ENCODE assay signal across 8 mouse cellular contexts in genomic region chr8:121262728-121263389, GRCm38 (mm10).
DNase-seq lines count a peak whose midpoint lies in the region; ATAC-seq and TF ChIP-seq lines count a peak whose summit lies in the region.

No protein-coding gene starts in this region.

- WGBS in lung, adult 2 months, result 24% methylated on average over 21 of the region's 21 CpGs
- 81% methylated on average over 21 of the region's 21 CpGs for WGBS in hindbrain, embryonic 13.5 days

- no peaks in the 10 kb centered on the region for H3K36me3 ChIP-seq in hindbrain, embryonic 13.5 days

- H3K27me3 ChIP-seq in hindbrain, embryonic 13.5 days, result peaks cover 20% of the 10 kb centered on the region; the same call in 1 of the 2 replicates

- no peak overlapping the region for H3K4me2 ChIP-seq in hindbrain, embryonic 13.5 days

- ATAC-seq in hindbrain, embryonic 13.5 days (ENCODE audit: low FRiP score), result no peak

- no peak for TF ChIP-seq CTCF in lung, adult 2 months (IDR thresholded peaks at IDR 0.05; ENCODE audit: insufficient read depth, low read length)

- TF ChIP-seq POLR2A in lung, adult 2 months (IDR thresholded peaks at IDR 0.05; ENCODE audit: borderline replicate concordance, extremely low read depth, low read depth, low read length), result no peak; the same call in 1 of the 2 replicates

- H3K9ac ChIP-seq in hindbrain, embryonic 13.5 days, result no peak overlapping the region

- H3K4me1 ChIP-seq in lung, adult 2 months (ENCODE audit: control insufficient read depth, insufficient read depth, low read length), result peaks cover 12% of the 10 kb centered on the region; the same call in 1 of the 2 replicates
- H3K4me1 ChIP-seq in hindbrain, embryonic 13.5 days (replicated peaks), result peaks cover 23% of the 10 kb centered on the region; the same call in 1 of the 2 replicates

- intact Hi-C loops in left cerebral cortex, postnatal 36 days (cut with DNase I), result no loop called here

- DNase-seq in adrenal gland, postnatal 14 days, result peak; percentile 62
- peak; percentile 82 for DNase-seq in fibroblast of lung, adult 2 months (ENCODE audit: low read depth)
- DNase-seq in kidney, adult 11 months, result peak; percentile 79
- DNase-seq in lung, adult 2 months, result peak; percentile 46
- no peak for DNase-seq in testis, postnatal 10 days (ENCODE audit: low spot score)
- no peak for DNase-seq in left cerebral cortex, postnatal 36 days (ENCODE audit: low spot score in 2 of 2)
- no peak for DNase-seq in cerebellum, postnatal 4 days (ENCODE audit: low spot score in 2 of 2)

- no peak overlapping the region for H3K27ac ChIP-seq in hindbrain, embryonic 13.5 days

- H3K9me3 ChIP-seq in hindbrain, embryonic 13.5 days, result no peaks in the 10 kb centered on the region

- H3K4me3 ChIP-seq in lung, adult 2 months (replicated peaks; ENCODE audit: extremely low read depth, low read depth, low read length), result no peak overlapping the region
- H3K4me3 ChIP-seq in hindbrain, embryonic 13.5 days, result no peak overlapping the region

Comparison
In these comparisons a context has a peak if more than half of its experiments do, and no peak if none do; other contexts are left out.
1. DNase-seq: peak in adrenal gland, postnatal 14 days (single experiment), fibroblast of lung, adult 2 months (single experiment), kidney, adult 11 months (single experiment) and lung, adult 2 months (single experiment); none in testis, postnatal 10 days (single experiment), left cerebral cortex, postnatal 36 days (0 of 2) and cerebellum, postnatal 4 days (0 of 2).